Mouse (Mus musculus) small intestine, adult 2 months (tissue): ENCODE measurements at regions not wholly inside any gene's neighbourhood (a gene's known extent, or its start where the extent isn't known, plus 50 kb on each side); places are given as distances from the start of the nearest gene placed in this dataset.

ENCODE experiments used
- CTCF ChIP-seq: fragments of 200-500 bp; IDR thresholded peaks from 2 replicates; pipeline ENCODE4 v1.5.1; 2012; ENCODE audit warnings: low read depth, mild to moderate bottlenecking, control low read depth, inconsistent platforms, low read length, moderate library complexity, mixed read lengths; ENCODE audit not compliant: insufficient replicate concordance, insufficient read length; ENCODE audit errors: extremely low read depth
- POLR2A ChIP-seq: fragments of 200-500 bp; IDR thresholded peaks from 2 replicates; pipeline ENCODE4 v1.6.1; 2012; ENCODE audit warnings: low read depth, mild to moderate bottlenecking, control low read depth, inconsistent platforms, low read length, moderate library complexity

DNA sequence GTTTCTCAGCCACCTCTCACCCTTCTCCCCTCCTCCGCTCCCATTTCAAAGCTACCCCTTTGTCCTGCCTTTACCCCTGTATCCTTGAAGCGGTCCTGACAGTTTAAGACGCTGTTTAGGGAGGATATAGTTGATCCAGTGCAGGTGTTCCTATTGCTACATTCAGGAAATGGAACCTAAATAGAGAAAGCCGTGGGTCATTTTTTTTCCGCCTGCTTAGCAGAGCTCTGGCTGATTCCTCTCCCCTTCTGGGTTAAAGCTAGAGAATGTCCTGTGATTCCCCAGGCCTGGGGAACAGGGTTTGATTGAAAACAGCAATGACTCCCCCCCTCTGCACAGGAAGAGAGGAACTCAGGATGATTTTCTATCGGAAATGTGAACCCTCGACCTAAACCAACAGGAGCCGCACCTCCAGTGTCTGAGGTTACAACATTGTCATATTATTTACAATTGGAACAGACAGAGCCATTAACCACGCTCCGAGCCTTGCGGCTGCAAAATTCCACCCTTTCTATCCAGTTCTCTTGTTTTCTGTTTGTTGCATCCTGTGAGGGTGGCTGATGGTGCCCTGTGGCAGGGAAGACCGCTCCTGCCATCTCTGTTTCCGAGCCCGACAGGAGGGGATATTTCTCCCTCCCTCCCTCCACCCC lies 127.5 kb downstream of the Gm11077 start:
- TF ChIP-seq POLR2A, result no peak
- TF ChIP-seq CTCF, result no peak
